Mouse (Mus musculus) intestine, embryonic 14.5 days (tissue): Measurements from ENCODE around the gene Ccdc175. TPM values are rescaled to one million over a fixed set of nuclear protein-coding genes. Genes with fewer than 3 reads are reported as not detected.

ENCODE experiments used
- ATAC-seq: fragments of 200-750 bp; cut with Nextera tagmentation; replicated peaks from 2 replicates; pipeline ENCODE4 v1.8.0; 2017; ENCODE audit warnings: low read depth, moderate number of reproducible peaks, moderate TSS enrichment, moderate library complexity; ENCODE audit not compliant: low FRiP score, low TSS enrichment
- DNase-seq: peaks from one replicate; pipeline ENCODE4 v3.0.0-alpha.2; 2018; ENCODE audit warnings: low spot score
- H3K27ac ChIP-seq: fragments of 300-500 bp; sonication (generic); 2 replicates; pipeline ENCODE4 v1.5.1; 2014; ENCODE audit warnings: low read depth, mild to moderate bottlenecking, control low read depth
- H3K27me3 ChIP-seq: fragments of 300-500 bp; sonication (generic); replicated peaks from 2 replicates; pipeline ENCODE4 v1.6.1; 2014; ENCODE audit warnings: low read length, control low read depth; ENCODE audit not compliant: control insufficient read depth, insufficient read depth
- H3K36me3 ChIP-seq: fragments of 300-500 bp; sonication (generic); 2 replicates; pipeline ENCODE4 v1.6.1; 2014; ENCODE audit warnings: low read length, control low read depth; ENCODE audit not compliant: control insufficient read depth, insufficient read depth
- H3K4me1 ChIP-seq: fragments of 300-500 bp; sonication (generic); replicated peaks from 2 replicates; pipeline ENCODE4 v1.6.1; 2014; ENCODE audit warnings: low read length, control low read depth, mixed read lengths; ENCODE audit not compliant: control insufficient read depth, insufficient read depth
- H3K4me2 ChIP-seq: fragments of 300-500 bp; sonication (generic); 2 replicates; pipeline ENCODE4 v1.6.1; 2014; ENCODE audit warnings: low read length
- H3K4me3 ChIP-seq: fragments of 300-500 bp; sonication (generic); 2 replicates; pipeline ENCODE4 v1.5.1; 2014; ENCODE audit warnings: low read depth, low read length, control low read depth, mixed read lengths
- H3K9ac ChIP-seq: fragments of 300-500 bp; sonication (generic); 2 replicates; pipeline ENCODE4 v1.6.1; 2014; ENCODE audit warnings: mild to moderate bottlenecking, low read length
- H3K9me3 ChIP-seq: fragments of 300-500 bp; sonication (generic); 2 replicates; pipeline ENCODE4 v1.6.1; 2016; ENCODE audit warnings: low read length, control low read depth; ENCODE audit not compliant: control insufficient read depth
- WGBS: fragments of 180-500 bp; shearing (Covaris S2); extraction: QIAGEN DNeasy Blood & Tissue Kit; methylation state at CpG from one replicate; pipeline ENCODE4 v1.1.7; 2014; 5-methylcytosine and 5-hydroxymethylcytosine counted together
- microRNA-seq: library from miRNA; unstranded; fragments of <30 nt; microRNA quantifications from one replicate; pipeline ENCODE4, GENCODE M21; 2016
- polyA plus RNA-seq: library from polyadenylated mRNA; unstranded; fragments of >200 nt; fragmentation: Nextera tagmentation; extraction: Ambion mirVana; gene quantifications from 2 replicates; pipeline ENCODE4 v1.2.1, GENCODE M21; 2014

Gene Ccdc175
- polyA plus RNA-seq, 1 experiment from 2014 or later, result not detected

- H3K4me2 ChIP-seq, result peak overlapping the region; percentile 97
- 0 out of 2 replicates have a peak, but pooled peaks cover 8% of the 10 kb centered on the region for H3K4me1 ChIP-seq
- peak overlapping the region; percentile 55 for H3K9ac ChIP-seq
- 6% methylated on average over 40 of the region's 40 CpGs for WGBS
- ATAC-seq (peak; percentile 54), DNase-seq (peak; percentile 66)
- H3K36me3 ChIP-seq, result no peaks in the 10 kb centered on the region
- H3K27ac ChIP-seq, result no peak overlapping the region
- peak overlapping the region; percentile 54 for H3K4me3 ChIP-seq
- no peaks in the 10 kb centered on the region for H3K9me3 ChIP-seq
- H3K27me3 ChIP-seq, result peaks cover 11% of the 10 kb centered on the region
Measured at GRCm38 (mm10) chr12:72069626-72070326, 115.1 kb downstream of the Ccdc175 start.

DNA sequence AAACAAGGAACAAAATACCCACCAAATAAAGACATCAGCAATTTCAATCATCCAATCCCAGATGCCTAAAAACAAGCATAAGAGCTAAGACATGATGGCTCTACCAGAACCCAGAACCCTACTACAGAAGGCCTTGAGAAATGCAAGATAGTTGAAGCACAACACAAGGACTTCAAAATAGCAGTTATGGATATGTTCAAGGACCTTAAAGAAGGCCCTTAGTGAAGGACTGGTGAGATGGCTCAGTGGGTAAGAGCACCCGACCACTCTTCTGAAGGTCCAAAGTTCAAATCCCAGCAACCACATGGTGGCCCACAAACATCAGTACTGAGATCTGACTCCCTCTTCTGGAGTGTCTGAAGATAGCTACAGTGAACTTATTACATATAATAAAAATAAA is 127.0 kb downstream of the Ccdc175 start:
- Histone ChIP-seq H3K9me3 (no peaks in the 10 kb centered on the region), H3K27me3 (no peaks in the 10 kb centered on the region), H3K4me2 (no peak overlapping the region), H3K4me1 (no peaks in the 10 kb centered on the region), H3K9ac (no peak overlapping the region), H3K4me3 (no peak overlapping the region), H3K36me3 (no peaks in the 10 kb centered on the region), H3K27ac (no peak overlapping the region)
- 89% methylated on average over 1 of the region's 1 CpGs for WGBS
- DNase-seq, result no peak
- ATAC-seq, result no peak

DNA sequence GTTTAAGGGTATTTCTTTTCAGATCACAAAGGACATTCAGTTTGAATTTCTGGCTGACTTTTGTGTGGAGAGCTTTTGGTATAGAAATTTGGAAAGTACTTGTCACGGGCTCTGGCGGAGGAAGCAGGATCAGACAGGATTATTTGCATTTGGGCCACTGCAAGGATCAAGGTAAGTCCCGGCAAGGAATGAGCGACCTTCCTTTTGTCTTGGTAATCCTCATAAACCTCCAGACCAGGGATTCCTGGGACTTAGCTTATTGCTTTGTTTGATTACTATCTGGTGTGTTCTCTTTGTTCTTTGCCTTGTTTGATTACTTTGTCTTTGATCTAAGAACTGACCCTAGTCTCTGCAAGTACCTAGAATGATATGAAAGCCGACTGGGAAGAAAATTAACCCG is 131.0 kb downstream of the Ccdc175 start:
- Histone ChIP-seq H3K9me3 (no peaks in the 10 kb centered on the region), H3K4me2 (no peak overlapping the region), H3K27ac (no peak overlapping the region), H3K4me1 (no peaks in the 10 kb centered on the region), H3K4me3 (no peak overlapping the region), H3K36me3 (no peaks in the 10 kb centered on the region), H3K27me3 (no peaks in the 10 kb centered on the region), H3K9ac (no peak overlapping the region)
- ATAC-seq (no peak), DNase-seq (no peak)
- WGBS, result 30% methylated on average over 6 of the region's 6 CpGs

DNA sequence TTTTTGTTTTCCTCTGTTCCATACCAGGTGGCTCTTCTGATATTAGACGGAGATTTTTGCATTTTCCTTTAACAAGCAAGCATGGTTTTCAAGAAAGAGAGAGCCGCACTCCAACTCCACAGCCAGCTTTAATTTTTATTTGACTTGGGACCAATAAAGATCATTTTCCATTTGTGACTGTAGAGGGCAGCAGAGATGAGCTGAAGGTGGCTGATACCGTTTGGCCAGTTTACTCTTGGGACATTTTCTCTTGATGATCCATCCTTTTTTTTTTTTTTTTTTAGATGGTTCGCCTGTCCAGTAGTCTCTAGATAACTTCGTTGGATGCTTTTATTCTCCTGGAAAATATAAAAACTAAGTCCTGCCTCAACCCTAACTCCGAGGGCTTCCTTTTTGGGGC is 131.5 kb downstream of the Ccdc175 start:
- Histone ChIP-seq H3K4me2 (no peak overlapping the region), H3K36me3 (no peaks in the 10 kb centered on the region), H3K27ac (no peak overlapping the region), H3K4me1 (no peaks in the 10 kb centered on the region), H3K9ac (no peak overlapping the region), H3K4me3 (no peak overlapping the region), H3K27me3 (no peaks in the 10 kb centered on the region), H3K9me3 (no peaks in the 10 kb centered on the region)
- WGBS, result 36% methylated on average over 6 of the region's 6 CpGs
- no peak for ATAC-seq
- no peak for DNase-seq

- Histone ChIP-seq H3K27me3 (no peaks in the 10 kb centered on the region), H3K36me3 (no peaks in the 10 kb centered on the region), H3K4me1 (no peaks in the 10 kb centered on the region), H3K4me3 (no peak overlapping the region), H3K9ac (no peak overlapping the region), H3K4me2 (no peak overlapping the region), H3K27ac (no peak overlapping the region), H3K9me3 (no peaks in the 10 kb centered on the region)
- ATAC-seq, result no peak
- 84% methylated on average over 6 of the region's 6 CpGs for WGBS
- no peak for DNase-seq
Measured at GRCm38 (mm10) chr12:72052571-72052970, 132.3 kb downstream of the Ccdc175 start.

Small RNA genes lying within 50 kb of the gene (microRNA-seq; reads per million reads assigned to microRNA genes)
- not detected for gene Gm24466

Other genes with a start within 250 kb of the Ccdc175 start
- 0.69 and 0.95 TPM in 2 replicates for gene Gpr135, start 113.9 kb downstream of the Ccdc175 start, polyA plus RNA-seq
- 18.4 and 19.1 TPM in 2 replicates for gene L3hypdh, start 99.6 kb downstream of the Ccdc175 start, polyA plus RNA-seq
- gene Jkamp, start 99.4 kb downstream of the Ccdc175 start, polyA plus RNA-seq, result 53.2 and 55.2 TPM in 2 replicates
- gene Rtn1, start 224.0 kb upstream of the Ccdc175 start, polyA plus RNA-seq, result 84.3 and 84.9 TPM in 2 replicates